ENCODE assay signal across 8 mouse cellular contexts in genomic region chr11:93762832-93763530, GRCm38 (mm10).
A peak's percentile ranks its signal among the peaks of the same experiment; 100 is the strongest.
DNase-seq lines count a peak whose midpoint lies in the region; ATAC-seq and TF ChIP-seq lines count a peak whose summit lies in the region.

No protein-coding gene starts in this region.

- intact Hi-C loops in gastrocnemius, postnatal 14 days (cut with DNase I; ENCODE audit: low total_unique reads): no loop called here

- peaks cover 0 to 2% of the 10 kb centered on the region in 2 experiments; a peak in 1 of 4 replicates for H3K4me1 ChIP-seq in ES-E14 (ENCODE audit: control insufficient read depth in 2 of 2, insufficient read depth in 2 of 2, low read length in 2 of 2, poor library complexity in 1 of 2)
- peaks cover 18% of the 10 kb centered on the region for H3K4me1 ChIP-seq in bone marrow macrophage, adult 2 months (ENCODE audit: control insufficient read depth, insufficient read depth, low read length)
- H3K4me1 ChIP-seq in embryonic fibroblast, embryonic 13.5 days (ENCODE audit: control insufficient read depth, insufficient read depth, low read length): no peaks in the 10 kb centered on the region; the same call in 1 of the 2 replicates
- no peaks in the 10 kb centered on the region for H3K4me1 ChIP-seq in hindbrain, embryonic 16.5 days (ENCODE audit: control insufficient read depth, insufficient read depth, low read depth, low read length)
- 0 out of 2 replicates have a peak, but pooled peaks cover 3% of the 10 kb centered on the region for H3K4me1 ChIP-seq in midbrain, embryonic 11.5 days (ENCODE audit: control insufficient read depth, insufficient read depth, low read length)

- H3K27me3 ChIP-seq in hindbrain, embryonic 16.5 days (replicated peaks; ENCODE audit: control insufficient read depth, insufficient read depth, low read length): no peaks in the 10 kb centered on the region
- no peaks in the 10 kb centered on the region for H3K27me3 ChIP-seq in midbrain, embryonic 11.5 days (ENCODE audit: control insufficient read depth, insufficient read depth, low read length)

- no peak for TF ChIP-seq POLR2A in bone marrow macrophage, adult 2 months (IDR thresholded peaks at IDR 0.05; ENCODE audit: borderline replicate concordance, low read depth, low read length)
- TF ChIP-seq POLR2A in embryonic fibroblast, embryonic 13.5 days (IDR thresholded peaks at IDR 0.05; ENCODE audit: low read depth, low read length): no peak

- H3K9me3 ChIP-seq in ES-E14 (ENCODE audit: control insufficient read depth, insufficient read depth, low read depth, low read length): no peaks in the 10 kb centered on the region
- no peaks in the 10 kb centered on the region for H3K9me3 ChIP-seq in hindbrain, embryonic 16.5 days (ENCODE audit: control insufficient read depth, low read length)
- H3K9me3 ChIP-seq in midbrain, embryonic 11.5 days (ENCODE audit: control insufficient read depth, low read length): no peaks in the 10 kb centered on the region

- WGBS in hindbrain, embryonic 16.5 days: 18% methylated on average over 18 of the region's 18 CpGs
- 23% methylated on average over 18 of the region's 18 CpGs for WGBS in midbrain, embryonic 11.5 days

- in situ Hi-C loops in ES-E14 (cut with MboI; ENCODE audit: low sequenced_read_pairs in 2 of 2, unreplicated experiment in 2 of 2): no loop called here

- no peak overlapping the region for H3K27ac ChIP-seq in ES-E14 (ENCODE audit: insufficient read depth, low read depth, low read length, poor library complexity, severe bottlenecking)
- H3K27ac ChIP-seq in bone marrow macrophage, adult 2 months (ENCODE audit: insufficient read depth, low read depth, low read length): no peak overlapping the region
- H3K27ac ChIP-seq in embryonic fibroblast, embryonic 13.5 days (ENCODE audit: insufficient read depth, low read length): no peak overlapping the region
- H3K27ac ChIP-seq in hindbrain, embryonic 16.5 days (ENCODE audit: low read depth, low read length): no peak overlapping the region
- H3K27ac ChIP-seq in midbrain, embryonic 11.5 days (ENCODE audit: low read depth, low read length): no peak overlapping the region

- no peak overlapping the region for H3K9ac ChIP-seq in ES-E14 (ENCODE audit: insufficient read depth, low read depth, low read length, poor library complexity, severe bottlenecking)
- no peak overlapping the region for H3K9ac ChIP-seq in hindbrain, embryonic 16.5 days (ENCODE audit: low read depth, low read length)
- no peak overlapping the region for H3K9ac ChIP-seq in midbrain, embryonic 11.5 days (ENCODE audit: low read length)

- no peaks in the 10 kb centered on the region for H3K36me3 ChIP-seq in ES-E14 (ENCODE audit: control insufficient read depth, insufficient read depth, low read length, poor library complexity, severe bottlenecking)
- H3K36me3 ChIP-seq in hindbrain, embryonic 16.5 days (ENCODE audit: control insufficient read depth, insufficient read depth, low read length): no peaks in the 10 kb centered on the region
- no peaks in the 10 kb centered on the region for H3K36me3 ChIP-seq in midbrain, embryonic 11.5 days (ENCODE audit: control insufficient read depth, insufficient read depth, low read length)

- no peak overlapping the region for H3K4me3 ChIP-seq in ES-E14 (ENCODE audit: insufficient read depth in 1 of 2, low read depth in 1 of 2, low read length in 2 of 2, poor library complexity in 1 of 2, severe bottlenecking in 1 of 2)
- H3K4me3 ChIP-seq in bone marrow macrophage, adult 2 months (ENCODE audit: insufficient read depth, low read length): no peak overlapping the region
- no peak overlapping the region for H3K4me3 ChIP-seq in embryonic fibroblast, embryonic 13.5 days (ENCODE audit: insufficient read depth, low read length)
- peak overlapping the region; percentile 20; the same call in 1 of the 2 replicates for H3K4me3 ChIP-seq in hindbrain, embryonic 16.5 days (ENCODE audit: low read length)
- no peak overlapping the region for H3K4me3 ChIP-seq in midbrain, embryonic 11.5 days (ENCODE audit: low read depth, low read length)

- H3K4me2 ChIP-seq in hindbrain, embryonic 16.5 days (ENCODE audit: low read length): peak overlapping the region; percentile 53
- H3K4me2 ChIP-seq in midbrain, embryonic 11.5 days: peak overlapping the region; percentile 31; the same call in 1 of the 2 replicates

- peak; percentile 33 for DNase-seq in ES-E14 (ENCODE audit: low read depth, low spot score)
- peak; percentile 47 to 61 for DNase-seq in layer of hippocampus, postnatal 14 days (ENCODE audit: low spot score in 2 of 2)
- peak; percentile 90 for DNase-seq in midbrain, embryonic 11.5 days (ENCODE audit: low spot score, missing footprints)
- peak; percentile 16 for DNase-seq in yolk sac, embryonic 10.5 days (ENCODE audit: low spot score)
- no peak for DNase-seq in gastrocnemius, postnatal 14 days

- TF ChIP-seq CTCF in bone marrow macrophage, adult 2 months (IDR thresholded peaks at IDR 0.05; ENCODE audit: low read depth, low read length): 0 out of 2 replicates have a peak, but pooled peaks have one; percentile 41
- peak; percentile 50; the same call in 1 of the 2 replicates for TF ChIP-seq CTCF in embryonic fibroblast, embryonic 13.5 days (IDR thresholded peaks at IDR 0.05; ENCODE audit: borderline replicate concordance, insufficient read depth, low read length)

- ATAC-seq in hindbrain, embryonic 16.5 days: peak; percentile 70
- ATAC-seq in midbrain, embryonic 11.5 days (ENCODE audit: low FRiP score): peak; percentile 86

TF ChIP-seq in ES-E14, 5 proteins besides CTCF, POLR2A, EP300 and RAD21:
- no peak for TF ChIP-seq ZC3H11A (IDR thresholded peaks at IDR 0.05; ENCODE audit: borderline replicate concordance, low read depth, low read length)
- no peak for TF ChIP-seq MAFK (IDR thresholded peaks at IDR 0.05; ENCODE audit: insufficient read depth, low read depth, low read length)
- no peak for TF ChIP-seq CHD2 (IDR thresholded peaks at IDR 0.05; ENCODE audit: low read depth, low read length)
- no peak for TF ChIP-seq HCFC1 (IDR thresholded peaks at IDR 0.05; ENCODE audit: borderline replicate concordance, insufficient read depth, low read length)
- no peak for TF ChIP-seq ZNF384 (IDR thresholded peaks at IDR 0.05; ENCODE audit: low read depth, low read length)
TF ChIP-seq in ES-E14: peak in this region for 0.
